Mouse (Mus musculus) heart, postnatal 4 days (tissue): ENCODE results near the gene Kat5. TPM values are rescaled to one million over a fixed set of nuclear protein-coding genes. Genes with fewer than 3 reads are reported as not detected.

ENCODE experiments used
- DNase-seq: peaks from one replicate; pipeline ENCODE4 v3.0.0; 2021
- total RNA-seq, 2 experiments: library from RNA; stranded (reverse); gene quantifications; 2 replicates each; pipeline ENCODE4 v1.2.3; 2021

Gene Kat5
- total RNA-seq, 2 experiments from 2014 or later = 38.3 to 49.2 TPM

- no peak for DNase-seq
Observed at GRCm38 (mm10) chr19:5570353-5571246, 39.4 kb downstream of the Kat5 start.

GRCm38 (mm10) chr19:5569521-5569920, 40.5 kb downstream of the Kat5 start:
- no peak for DNase-seq

- peak; percentile 89 for DNase-seq
Observed at GRCm38 (mm10) chr19:5568470-5569140, 41.4 kb downstream of the Kat5 start.

GRCm38 (mm10) chr19:5567534-5568469, 42.2 kb downstream of the Kat5 start, which contains the start of gene Ap5b1:
Ap5b1 (plus strand) TSS chr19:5568025.
- peak; percentile 93 for DNase-seq

- no peak for DNase-seq
Observed at GRCm38 (mm10) chr19:5567180-5567533, 42.9 kb downstream of the Kat5 start.

GRCm38 (mm10) chr19:5566316-5566715, 43.7 kb downstream of the Kat5 start:
- no peak for DNase-seq

- no peak for DNase-seq
Observed at GRCm38 (mm10) chr19:5562776-5563175, 47.3 kb downstream of the Kat5 start.

- DNase-seq = no peak
Observed at GRCm38 (mm10) chr19:5561886-5562285, 48.2 kb downstream of the Kat5 start.

GRCm38 (mm10) chr19:5561252-5561790, 48.7 kb downstream of the Kat5 start:
- no peak for DNase-seq

GRCm38 (mm10) chr19:5560457-5561041, 49.5 kb downstream of the Kat5 start, which contains the start of gene Ovol1:
Ovol1 (minus strand) TSS chr19:5560646.
- DNase-seq = no peak

- DNase-seq = no peak
Observed at GRCm38 (mm10) chr19:5559631-5560456, 50.2 kb downstream of the Kat5 start.

- no peak for DNase-seq
Observed at GRCm38 (mm10) chr19:5559229-5559628, 50.8 kb downstream of the Kat5 start.

GRCm38 (mm10) chr19:5558770-5559169, 51.3 kb downstream of the Kat5 start:
- DNase-seq = no peak

- no peak for DNase-seq
Observed at GRCm38 (mm10) chr19:5558169-5558568, 51.9 kb downstream of the Kat5 start.

- DNase-seq = no peak
Observed at GRCm38 (mm10) chr19:5554212-5554611, 55.8 kb downstream of the Kat5 start.

- no peak for DNase-seq
Observed at GRCm38 (mm10) chr19:5553802-5554201, 56.2 kb downstream of the Kat5 start.
